Mouse (Mus musculus) liver, embryonic 12.5 days (tissue): ENCODE data around the gene Ldha. TPM values are rescaled to one million over a fixed set of nuclear protein-coding genes. Genes with fewer than 3 reads are reported as not detected.

Source experiments
- polyA plus RNA-seq: library from polyadenylated mRNA; unstranded; fragments of >200 nt; fragmentation: Nextera tagmentation; extraction: Ambion mirVana; gene quantifications from 2 replicates; pipeline ENCODE4 v1.2.1, GENCODE M21; 2016

Ldha gene
- polyA plus RNA-seq, 1 experiment from 2014 or later, result 1,789 TPM

Other genes starting within 250 kb of the Ldha start
- 8.9 and 9.7 TPM in 2 replicates for gene Sergef, start 201.7 kb upstream of the Ldha start, polyA plus RNA-seq
- gene Tph1, start 168.9 kb upstream of the Ldha start, polyA plus RNA-seq, result not detected in 2 replicates
- 21.0 and 21.5 TPM in 2 replicates for gene Saal1, start 130.8 kb upstream of the Ldha start, polyA plus RNA-seq
- gene Saa3, start 125.8 kb upstream of the Ldha start, polyA plus RNA-seq, result 0.35 and 1.1 TPM in 2 replicates
- 1.6 and 2.2 TPM in 2 replicates for gene Saa4, start 108.9 kb upstream of the Ldha start, polyA plus RNA-seq
- gene Saa1, start 98.5 kb upstream of the Ldha start, polyA plus RNA-seq, result 0.23 and 0.39 TPM in 2 replicates
- not detected in 2 replicates for gene Saa2, start 89.7 kb upstream of the Ldha start, polyA plus RNA-seq
- gene Hps5, start 45.4 kb upstream of the Ldha start, polyA plus RNA-seq, result 9.7 and 10.7 TPM in 2 replicates
- 56.4 and 59.0 TPM in 2 replicates for gene Gtf2h1, start 45.4 kb upstream of the Ldha start, polyA plus RNA-seq
- 0.15 and 0.22 TPM in 2 replicates for gene Ldhc, start 19.7 kb downstream of the Ldha start, polyA plus RNA-seq
- 84.7 and 87.5 TPM in 2 replicates for gene Tsg101, start 78.5 kb downstream of the Ldha start, polyA plus RNA-seq
- 6.9 and 7.1 TPM in 2 replicates for gene Uevld, start 117.1 kb downstream of the Ldha start, polyA plus RNA-seq
- gene Gm9999, start 142.1 kb downstream of the Ldha start, polyA plus RNA-seq, result not detected in 2 replicates
- 16.8 and 17.7 TPM in 2 replicates for gene Spty2d1, start 166.9 kb downstream of the Ldha start, polyA plus RNA-seq
- 20.2 and 20.3 TPM in 2 replicates for gene Tmem86a, start 209.1 kb downstream of the Ldha start, polyA plus RNA-seq